Mouse (Mus musculus) hindbrain, embryonic 11.5 days (tissue): ENCODE data around the gene Hsd17b13. TPM values are rescaled to one million over a fixed set of nuclear protein-coding genes. Genes with fewer than 3 reads are reported as not detected.

Experiments
- ATAC-seq: fragments of 200-750 bp; cut with Nextera tagmentation; 2 replicates; pipeline ENCODE4 v1.8.0; 2017; ENCODE audit warnings: mild to moderate bottlenecking, moderate TSS enrichment, moderate library complexity; ENCODE audit not compliant: low FRiP score
- DNase-seq: peaks from one replicate; pipeline ENCODE4 v3.0.0-alpha.2; 2015; ENCODE audit warnings: low spot score
- H3K27ac ChIP-seq: fragments of 300-500 bp; sonication (generic); 2 replicates; pipeline ENCODE4 v1.5.1; 2014; ENCODE audit warnings: mild to moderate bottlenecking, low read depth, low read length
- H3K27me3 ChIP-seq: fragments of 300-500 bp; sonication (generic); 2 replicates; pipeline ENCODE4 v1.6.1; 2014; ENCODE audit warnings: mild to moderate bottlenecking, low read length, moderate library complexity, mixed read lengths; ENCODE audit not compliant: control insufficient read depth, insufficient read depth
- H3K36me3 ChIP-seq: fragments of 300-500 bp; sonication (generic); 2 replicates; pipeline ENCODE4 v1.6.1; 2014; ENCODE audit warnings: mild to moderate bottlenecking, low read length, moderate library complexity, mixed read lengths; ENCODE audit not compliant: control insufficient read depth, insufficient read depth
- H3K4me1 ChIP-seq: fragments of 300-500 bp; sonication (generic); replicated peaks from 2 replicates; pipeline ENCODE4 v1.6.1; 2014; ENCODE audit warnings: low read length, mixed read lengths; ENCODE audit not compliant: control insufficient read depth, insufficient read depth
- H3K4me2 ChIP-seq: fragments of 300-500 bp; sonication (generic); replicated peaks from 2 replicates; pipeline ENCODE4 v1.6.1; 2014; ENCODE audit warnings: mild to moderate bottlenecking, low read depth, low read length
- H3K4me3 ChIP-seq: fragments of 300-500 bp; sonication (generic); 2 replicates; pipeline ENCODE4 v1.5.1; 2014; ENCODE audit warnings: low read depth, low read length
- H3K9ac ChIP-seq: fragments of 300-500 bp; sonication (generic); 2 replicates; pipeline ENCODE4 v1.6.1; 2014; ENCODE audit warnings: low read depth, low read length
- H3K9me3 ChIP-seq: fragments of 300-500 bp; sonication (generic); 2 replicates; pipeline ENCODE4 v1.6.1; 2016; ENCODE audit warnings: low read length; ENCODE audit not compliant: control insufficient read depth
- WGBS: fragments of 180-500 bp; shearing (Covaris S2); extraction: QIAGEN DNeasy Blood & Tissue Kit; methylation state at CpG from one replicate; pipeline ENCODE4 v1.1.7; 2014; 5-methylcytosine and 5-hydroxymethylcytosine counted together
- polyA plus RNA-seq: library from polyadenylated mRNA; unstranded; fragments of >200 nt; fragmentation: Nextera tagmentation; extraction: Ambion mirVana; gene quantifications from 2 replicates; pipeline ENCODE4 v1.2.1, GENCODE M21; 2014

Hsd17b13 gene
- polyA plus RNA-seq, 1 experiment from 2014 or later, result not detected

- H3K27me3 ChIP-seq, result no peaks in the 10 kb centered on the region
- peak; percentile 47 for DNase-seq
- no peaks in the 10 kb centered on the region for H3K36me3 ChIP-seq
- no peak overlapping the region for H3K4me3 ChIP-seq
- H3K4me1 ChIP-seq, result no peaks in the 10 kb centered on the region
- no peaks in the 10 kb centered on the region for H3K9me3 ChIP-seq
- ATAC-seq, result no peak
- H3K4me2 ChIP-seq, result no peak overlapping the region
- WGBS, result 56% methylated on average over 3 of the region's 3 CpGs
- no peak overlapping the region for H3K27ac ChIP-seq
- no peak overlapping the region for H3K9ac ChIP-seq
Observed at GRCm38 (mm10) chr5:103995181-103995580, 18.0 kb upstream of the Hsd17b13 start.

DNA sequence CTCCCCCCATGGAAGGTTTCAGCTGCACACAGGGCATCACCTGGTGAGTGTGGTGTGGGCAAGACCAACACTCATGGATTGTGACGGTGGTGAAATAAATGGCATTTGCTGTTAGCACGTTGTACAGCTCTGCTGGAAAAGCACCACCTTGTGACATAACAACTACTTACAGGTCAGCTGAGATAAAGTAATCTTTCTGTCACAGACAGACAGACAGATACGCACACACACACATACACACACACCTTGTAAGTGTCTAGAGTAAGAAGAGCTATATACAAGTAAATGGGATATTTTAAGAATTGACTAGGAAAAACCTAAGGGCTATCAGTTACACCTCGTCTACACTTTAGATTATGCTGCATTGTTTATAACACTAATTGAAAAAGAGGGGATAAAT lies 17.5 kb upstream of the Hsd17b13 start:
- Histone ChIP-seq H3K9ac (no peak overlapping the region), H3K4me3 (no peak overlapping the region), H3K9me3 (no peaks in the 10 kb centered on the region), H3K36me3 (no peaks in the 10 kb centered on the region), H3K4me1 (no peaks in the 10 kb centered on the region), H3K27me3 (no peaks in the 10 kb centered on the region), H3K4me2 (no peak overlapping the region), H3K27ac (no peak overlapping the region)
- 79% methylated on average over 4 of the region's 4 CpGs for WGBS
- DNase-seq, result no peak
- ATAC-seq, result no peak

DNA sequence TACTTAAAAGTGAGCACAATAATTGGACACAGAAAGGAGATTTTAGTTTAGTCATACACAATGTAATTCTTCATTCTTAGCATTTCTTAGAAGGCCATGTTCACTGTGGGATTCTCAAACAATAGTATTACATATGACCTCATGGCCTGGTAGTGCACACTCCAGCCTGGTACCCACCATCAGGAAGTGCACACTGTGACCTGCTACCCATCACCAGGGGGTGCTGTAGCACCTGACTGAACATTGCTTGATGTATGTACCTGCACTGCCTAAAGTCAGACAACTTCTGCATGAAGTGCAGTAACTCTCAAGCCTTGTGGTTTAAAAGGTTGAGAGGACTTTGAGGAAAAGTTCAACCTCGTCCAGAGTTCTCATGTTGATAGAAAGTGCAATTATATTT lies 16.4 kb upstream of the Hsd17b13 start:
- H3K27ac ChIP-seq, result no peak overlapping the region
- DNase-seq, result no peak
- H3K4me2 ChIP-seq, result no peak overlapping the region
- no peak overlapping the region for H3K9ac ChIP-seq
- no peaks in the 10 kb centered on the region for H3K4me1 ChIP-seq
- H3K9me3 ChIP-seq, result no peaks in the 10 kb centered on the region
- no peak overlapping the region for H3K4me3 ChIP-seq
- H3K36me3 ChIP-seq, result no peaks in the 10 kb centered on the region
- H3K27me3 ChIP-seq, result no peaks in the 10 kb centered on the region
- no peak for ATAC-seq
- 85% methylated on average over 1 of the region's 1 CpGs for WGBS

DNA sequence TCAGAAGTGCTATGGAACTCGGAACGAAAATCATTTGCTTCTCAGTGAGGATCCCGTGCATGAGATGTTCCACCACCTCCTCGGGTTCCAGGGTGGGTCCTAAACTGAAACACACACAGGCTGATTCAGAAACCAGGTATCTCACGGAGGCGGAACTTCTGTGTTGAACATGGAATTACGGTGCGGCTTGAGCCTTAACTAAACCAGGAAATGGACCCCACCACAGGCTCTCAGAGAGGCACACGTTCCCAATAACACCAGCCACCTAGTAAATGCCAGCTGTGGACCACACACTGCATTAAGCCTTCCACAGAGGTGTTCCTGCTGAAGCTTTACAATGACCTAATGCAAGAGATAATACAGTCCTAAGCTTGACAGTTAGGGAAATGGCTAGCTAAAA lies 15.6 kb upstream of the Hsd17b13 start:
- no peak overlapping the region for H3K4me3 ChIP-seq
- no peaks in the 10 kb centered on the region for H3K4me1 ChIP-seq
- ATAC-seq (no peak), DNase-seq (no peak)
- no peaks in the 10 kb centered on the region for H3K36me3 ChIP-seq
- no peaks in the 10 kb centered on the region for H3K9me3 ChIP-seq
- H3K4me2 ChIP-seq, result no peak overlapping the region
- 92% methylated on average over 9 of the region's 9 CpGs for WGBS
- no peak overlapping the region for H3K9ac ChIP-seq
- H3K27me3 ChIP-seq, result no peaks in the 10 kb centered on the region
- no peak overlapping the region for H3K27ac ChIP-seq

DNA sequence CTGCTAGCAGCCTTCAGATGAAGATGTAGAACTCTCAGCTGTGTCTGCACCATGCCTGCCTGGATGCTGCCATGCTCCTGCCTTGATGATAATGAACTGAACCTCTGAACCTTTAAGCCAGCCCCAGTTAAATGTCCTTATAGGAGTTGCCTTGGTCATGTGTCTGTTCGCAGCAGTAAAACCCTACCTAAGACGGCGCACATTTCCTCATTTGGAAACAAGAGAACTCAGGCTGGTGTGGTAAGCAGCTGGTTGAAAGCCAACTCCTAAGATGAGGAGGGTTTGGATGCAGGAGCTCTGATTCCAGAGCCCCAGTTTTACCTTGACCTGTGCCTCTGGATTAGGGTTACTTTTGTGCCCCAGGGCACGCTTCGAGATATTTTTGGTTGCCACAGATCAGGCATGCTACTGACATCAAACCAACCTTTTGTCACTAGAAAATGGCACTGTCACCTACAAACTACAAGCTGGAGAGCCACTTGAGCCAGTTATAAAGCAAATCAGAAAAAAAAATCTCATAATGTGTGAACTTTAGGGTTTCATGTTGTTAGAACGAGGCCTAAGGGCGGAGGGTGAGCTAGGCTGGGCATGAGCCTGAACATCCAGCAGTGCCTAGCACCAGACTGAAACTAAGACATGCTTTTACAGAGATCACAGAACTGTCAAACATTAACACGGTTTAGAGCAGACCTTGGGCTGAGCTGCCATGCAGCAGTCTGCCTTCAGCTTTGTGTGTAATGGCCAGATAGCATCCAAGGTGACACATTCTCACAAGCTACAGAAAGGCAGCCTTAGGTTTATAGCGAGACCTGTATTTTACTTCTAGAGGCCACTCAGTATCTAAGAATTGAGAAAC lies 3.7 kb upstream of the Hsd17b13 start:
- 90% methylated on average over 9 of the region's 9 CpGs for WGBS
- H3K4me1 ChIP-seq, result no peaks in the 10 kb centered on the region
- ATAC-seq (no peak), DNase-seq (no peak)
- H3K9me3 ChIP-seq, result no peaks in the 10 kb centered on the region
- no peak overlapping the region for H3K27ac ChIP-seq
- H3K9ac ChIP-seq, result no peak overlapping the region
- H3K27me3 ChIP-seq, result no peaks in the 10 kb centered on the region
- H3K4me3 ChIP-seq, result no peak overlapping the region
- no peaks in the 10 kb centered on the region for H3K36me3 ChIP-seq
- no peak overlapping the region for H3K4me2 ChIP-seq

- DNase-seq, result no peak
- Histone ChIP-seq H3K9ac (no peak overlapping the region), H3K4me3 (no peak overlapping the region), H3K36me3 (no peaks in the 10 kb centered on the region), H3K4me1 (no peaks in the 10 kb centered on the region), H3K9me3 (no peaks in the 10 kb centered on the region), H3K4me2 (no peak overlapping the region), H3K27ac (no peak overlapping the region), H3K27me3 (no peaks in the 10 kb centered on the region)
- no peak for ATAC-seq
- WGBS, result 91% methylated on average over 7 of the region's 7 CpGs
Observed at GRCm38 (mm10) chr5:103977907-103978570, 829 bp upstream of the Hsd17b13 start.

DNA sequence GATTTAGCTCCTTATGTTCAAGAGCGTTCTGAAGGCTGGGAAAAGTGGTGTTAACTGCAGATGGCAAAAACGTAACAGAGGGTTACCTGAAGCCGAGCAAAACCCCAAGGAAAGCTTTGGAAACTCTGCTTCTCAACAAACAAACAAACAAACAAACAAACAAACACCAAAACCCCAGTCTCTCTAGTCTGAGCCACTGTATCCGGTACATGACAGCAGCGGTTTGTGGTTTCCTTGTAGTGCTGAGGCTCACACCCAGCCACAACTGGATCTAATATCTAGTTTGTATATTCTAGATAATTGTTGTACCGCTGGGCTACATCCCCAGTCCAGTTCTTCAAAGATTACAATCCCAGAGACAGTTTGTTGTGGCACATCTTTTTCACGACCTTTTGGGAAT lies 1.5 kb downstream of the Hsd17b13 start:
- 84% methylated on average over 7 of the region's 7 CpGs for WGBS
- Histone ChIP-seq H3K9ac (no peak overlapping the region), H3K36me3 (no peaks in the 10 kb centered on the region), H3K27ac (no peak overlapping the region), H3K4me3 (no peak overlapping the region), H3K27me3 (no peaks in the 10 kb centered on the region), H3K4me2 (no peak overlapping the region), H3K9me3 (no peaks in the 10 kb centered on the region), H3K4me1 (no peaks in the 10 kb centered on the region)
- no peak for DNase-seq
- no peak for ATAC-seq

GRCm38 (mm10) chr5:103972801-103973200 lies 4.4 kb downstream of the Hsd17b13 start:
- ATAC-seq, result no peak
- H3K4me1 ChIP-seq, result no peaks in the 10 kb centered on the region
- H3K9me3 ChIP-seq, result no peaks in the 10 kb centered on the region
- no peak overlapping the region for H3K9ac ChIP-seq
- H3K27ac ChIP-seq, result no peak overlapping the region
- DNase-seq, result no peak
- no peaks in the 10 kb centered on the region for H3K27me3 ChIP-seq
- WGBS, result 81% methylated on average over 13 of the region's 13 CpGs
- H3K4me2 ChIP-seq, result no peak overlapping the region
- no peaks in the 10 kb centered on the region for H3K36me3 ChIP-seq
- no peak overlapping the region for H3K4me3 ChIP-seq

- Histone ChIP-seq H3K4me1 (no peaks in the 10 kb centered on the region), H3K4me3 (no peak overlapping the region), H3K36me3 (no peaks in the 10 kb centered on the region), H3K27ac (no peak overlapping the region), H3K4me2 (no peak overlapping the region), H3K9ac (no peak overlapping the region), H3K27me3 (no peaks in the 10 kb centered on the region), H3K9me3 (no peaks in the 10 kb centered on the region)
- DNase-seq, result no peak
- 70% methylated on average over 19 of the region's 19 CpGs for WGBS
- no peak for ATAC-seq
Observed at GRCm38 (mm10) chr5:103972379-103972778, 4.8 kb downstream of the Hsd17b13 start.
